Mouse (Mus musculus): ENCODE results near the gene Gm5426. TPM values are rescaled to one million over a fixed set of nuclear protein-coding genes. Genes with fewer than 3 reads are reported as not detected.
"Not testable (repeated sequence)": the region's sequence is repeated elsewhere in the genome, so short reads cannot be mapped to it uniquely, and the experiment has no call there.

The Gm5426 gene
- polyA plus RNA-seq, 1 experiment: not detected

- Histone ChIP-seq H3K4me3 (ENCODE audit: insufficient read depth, poor library complexity, severe bottlenecking) (no peak overlapping the region), H3ac (ENCODE audit: control insufficient read depth, insufficient read length, low read depth) (no peak overlapping the region), H3K79me2 (ENCODE audit: control insufficient read depth, insufficient read depth) (no peaks in the 10 kb centered on the region), H3K79me3 (ENCODE audit: low read depth) (no peaks in the 10 kb centered on the region), H3K27me3 (ENCODE audit: control insufficient read depth, insufficient read depth, insufficient read length) (no peaks in the 10 kb centered on the region), H3K36me3 (ENCODE audit: control insufficient read depth, insufficient read depth) (no peaks in the 10 kb centered on the region)
- TF ChIP-seq MYOD1 (IDR thresholded peaks at IDR 0.05; ENCODE audit: control insufficient read depth, insufficient read length, low read depth) (no peak), USF1 (IDR thresholded peaks at IDR 0.05; ENCODE audit: low read depth) (no peak), MYOG (IDR thresholded peaks at IDR 0.05; ENCODE audit: control insufficient read depth, extremely low read depth, insufficient read length) (no peak), CEBPB (IDR thresholded peaks at IDR 0.05; ENCODE audit: low read depth) (no peak), MAX (IDR thresholded peaks at IDR 0.05) (no peak), FOSL1 (IDR thresholded peaks at IDR 0.05; ENCODE audit: insufficient read depth, low read length, poor library complexity, severe bottlenecking) (no peak), CTCF (IDR thresholded peaks at IDR 0.05; ENCODE audit: control insufficient read depth, insufficient read depth, insufficient read length) (no peak)
These were observed 10.5 kb upstream of the Gm5426 start for GRCm38 (mm10) chr10:96125771-96126454.

GRCm38 (mm10) chr10:96129213-96129612 is 7.2 kb upstream of the Gm5426 start:
- no peak for TF ChIP-seq CEBPB (IDR thresholded peaks at IDR 0.05; ENCODE audit: low read depth)
- no peak for TF ChIP-seq MYOG (IDR thresholded peaks at IDR 0.05; ENCODE audit: control insufficient read depth, extremely low read depth, insufficient read length)
- peak; percentile 11 for TF ChIP-seq MYOD1 (IDR thresholded peaks at IDR 0.05; ENCODE audit: control insufficient read depth, insufficient read length, low read depth)
- no peak for TF ChIP-seq CTCF (IDR thresholded peaks at IDR 0.05; ENCODE audit: control insufficient read depth, insufficient read depth, insufficient read length)
- Histone ChIP-seq H3K27me3 (ENCODE audit: control insufficient read depth, insufficient read depth, insufficient read length) (no peaks in the 10 kb centered on the region), H3K36me3 (ENCODE audit: control insufficient read depth, insufficient read depth) (no peaks in the 10 kb centered on the region), H3K4me3 (ENCODE audit: insufficient read depth, poor library complexity, severe bottlenecking) (no peak overlapping the region), H3K79me3 (ENCODE audit: low read depth) (no peaks in the 10 kb centered on the region), H3ac (ENCODE audit: control insufficient read depth, insufficient read length, low read depth) (no peak overlapping the region), H3K79me2 (ENCODE audit: control insufficient read depth, insufficient read depth) (no peaks in the 10 kb centered on the region)

- Histone ChIP-seq H3K79me2 (ENCODE audit: control insufficient read depth, insufficient read depth) (no peaks in the 10 kb centered on the region), H3K27me3 (ENCODE audit: control insufficient read depth, insufficient read depth, insufficient read length) (no peaks in the 10 kb centered on the region), H3K4me3 (ENCODE audit: insufficient read depth, poor library complexity, severe bottlenecking) (no peak overlapping the region), H3K79me3 (ENCODE audit: low read depth) (no peaks in the 10 kb centered on the region), H3K36me3 (ENCODE audit: control insufficient read depth, insufficient read depth) (no peaks in the 10 kb centered on the region), H3ac (ENCODE audit: control insufficient read depth, insufficient read length, low read depth) (no peak overlapping the region)
- TF ChIP-seq MYOG (IDR thresholded peaks at IDR 0.05; ENCODE audit: control insufficient read depth, extremely low read depth, insufficient read length) (no peak), USF1 (IDR thresholded peaks at IDR 0.05; ENCODE audit: low read depth) (no peak), CEBPB (IDR thresholded peaks at IDR 0.05; ENCODE audit: low read depth) (no peak)
These were observed 6.0 kb upstream of the Gm5426 start for GRCm38 (mm10) chr10:96130406-96130805.

- no peaks in the 10 kb centered on the region for H3K27me3 ChIP-seq (ENCODE audit: control insufficient read depth, insufficient read depth, insufficient read length)
- H3K79me2 ChIP-seq (ENCODE audit: control insufficient read depth, insufficient read depth): no peaks in the 10 kb centered on the region
- H3K79me3 ChIP-seq (ENCODE audit: low read depth): no peaks in the 10 kb centered on the region
- TF ChIP-seq CEBPB (IDR thresholded peaks at IDR 0.05; ENCODE audit: low read depth) (no peak), MYOG (IDR thresholded peaks at IDR 0.05; ENCODE audit: control insufficient read depth, extremely low read depth, insufficient read length) (no peak), MYOD1 (IDR thresholded peaks at IDR 0.05; ENCODE audit: control insufficient read depth, insufficient read length, low read depth) (no peak), FOSL1 (IDR thresholded peaks at IDR 0.05; ENCODE audit: insufficient read depth, low read length, poor library complexity, severe bottlenecking) (no peak), MAX (IDR thresholded peaks at IDR 0.05) (no peak), USF1 (IDR thresholded peaks at IDR 0.05; ENCODE audit: low read depth) (no peak), CTCF (IDR thresholded peaks at IDR 0.05; ENCODE audit: control insufficient read depth, insufficient read depth, insufficient read length) (no peak)
- no peak overlapping the region for H3K4me3 ChIP-seq (ENCODE audit: insufficient read depth, poor library complexity, severe bottlenecking)
- H3K36me3 ChIP-seq (ENCODE audit: control insufficient read depth, insufficient read depth): no peaks in the 10 kb centered on the region
- H3ac ChIP-seq (ENCODE audit: control insufficient read depth, insufficient read length, low read depth): no peak overlapping the region
These were observed 5.3 kb upstream of the Gm5426 start for GRCm38 (mm10) chr10:96131112-96131511.

GRCm38 (mm10) chr10:96132161-96132560 is 4.2 kb upstream of the Gm5426 start:
- no peaks in the 10 kb centered on the region for H3K36me3 ChIP-seq (ENCODE audit: control insufficient read depth, insufficient read depth)
- H3ac ChIP-seq (ENCODE audit: control insufficient read depth, insufficient read length, low read depth): no peak overlapping the region
- no peak overlapping the region for H3K4me3 ChIP-seq (ENCODE audit: insufficient read depth, poor library complexity, severe bottlenecking)
- TF ChIP-seq MYOG (IDR thresholded peaks at IDR 0.05; ENCODE audit: control insufficient read depth, extremely low read depth, insufficient read length) (no peak), CTCF (IDR thresholded peaks at IDR 0.05; ENCODE audit: control insufficient read depth, insufficient read depth, insufficient read length) (no peak), MYOD1 (IDR thresholded peaks at IDR 0.05; ENCODE audit: control insufficient read depth, insufficient read length, low read depth) (no peak), CEBPB (IDR thresholded peaks at IDR 0.05; ENCODE audit: low read depth) (no peak), FOSL1 (IDR thresholded peaks at IDR 0.05; ENCODE audit: insufficient read depth, low read length, poor library complexity, severe bottlenecking) (no peak), USF1 (IDR thresholded peaks at IDR 0.05; ENCODE audit: low read depth) (no peak), MAX (IDR thresholded peaks at IDR 0.05) (no peak)
- H3K79me2 ChIP-seq (ENCODE audit: control insufficient read depth, insufficient read depth): no peaks in the 10 kb centered on the region
- no peaks in the 10 kb centered on the region for H3K27me3 ChIP-seq (ENCODE audit: control insufficient read depth, insufficient read depth, insufficient read length)
- H3K79me3 ChIP-seq (ENCODE audit: low read depth): no peaks in the 10 kb centered on the region

GRCm38 (mm10) chr10:96138585-96138984 is 2.2 kb downstream of the Gm5426 start:
- no peaks in the 10 kb centered on the region for H3K79me3 ChIP-seq (ENCODE audit: low read depth)
- TF ChIP-seq MAX (IDR thresholded peaks at IDR 0.05) (no peak), MYOG (IDR thresholded peaks at IDR 0.05; ENCODE audit: control insufficient read depth, extremely low read depth, insufficient read length) (no peak)
- H3K4me3 ChIP-seq (ENCODE audit: insufficient read depth, poor library complexity, severe bottlenecking): no peak overlapping the region
- no peaks in the 10 kb centered on the region for H3K79me2 ChIP-seq (ENCODE audit: control insufficient read depth, insufficient read depth)
- no peaks in the 10 kb centered on the region for H3K36me3 ChIP-seq (ENCODE audit: control insufficient read depth, insufficient read depth)
- H3K27me3 ChIP-seq (ENCODE audit: control insufficient read depth, insufficient read depth, insufficient read length): no peaks in the 10 kb centered on the region
- no peak overlapping the region for H3ac ChIP-seq (ENCODE audit: control insufficient read depth, insufficient read length, low read depth)

- H3ac ChIP-seq (ENCODE audit: control insufficient read depth, insufficient read length, low read depth); H3K27me3 ChIP-seq (ENCODE audit: control insufficient read depth, insufficient read depth, insufficient read length); H3K36me3 ChIP-seq (ENCODE audit: control insufficient read depth, insufficient read depth); H3K79me2 ChIP-seq (ENCODE audit: control insufficient read depth, insufficient read depth); H3K4me3 ChIP-seq (ENCODE audit: insufficient read depth, poor library complexity, severe bottlenecking); H3K79me3 ChIP-seq (ENCODE audit: low read depth): not testable (repeated sequence)
These were observed 2.9 kb downstream of the Gm5426 start for GRCm38 (mm10) chr10:96139274-96139673.

All from C2C12 (cell line).